Mouse (Mus musculus) liver, embryonic 14.5 days (tissue): Measurements from ENCODE around the gene Ube2h. TPM values are rescaled to one million over a fixed set of nuclear protein-coding genes. Genes with fewer than 3 reads are reported as not detected.
"Not testable (repeated sequence)": the region's sequence is repeated elsewhere in the genome, so short reads cannot be mapped to it uniquely, and the experiment has no call there.

Source experiments
- ATAC-seq: fragments of 200-750 bp; cut with Nextera tagmentation; 2 replicates; pipeline ENCODE4 v1.8.0; 2017; ENCODE audit warnings: moderate number of reproducible peaks, mild to moderate bottlenecking, moderate library complexity; ENCODE audit not compliant: insufficient read depth
- DNase-seq, 3 experiments: peaks; one replicate each; pipeline ENCODE4 v3.0.0-alpha.2; 2012 to 2013; ENCODE audit warnings: low read depth in 3 of 3, low spot score in 3 of 3
- H3K27ac ChIP-seq: fragments of 300-500 bp; sonication (generic); 2 replicates; pipeline ENCODE4 v1.5.1; 2014; ENCODE audit warnings: moderate library complexity, mild to moderate bottlenecking, control low read depth, inconsistent platforms
- H3K27me3 ChIP-seq: fragments of 300-500 bp; sonication (generic); 2 replicates; pipeline ENCODE4 v1.6.1; 2014; ENCODE audit warnings: mild to moderate bottlenecking, low read length, moderate library complexity; ENCODE audit not compliant: control insufficient read depth, insufficient read depth
- H3K36me3 ChIP-seq: fragments of 300-500 bp; sonication (generic); replicated peaks from 2 replicates; pipeline ENCODE4 v1.6.1; 2014; ENCODE audit warnings: low read depth; ENCODE audit not compliant: control insufficient read depth, insufficient read depth
- H3K4me1 ChIP-seq, 2 experiments: fragments of 200-500 bp in 1 of 2; fragments of 300-500 bp in 1 of 2; sonication (generic) in 1 of 2; replicated peaks; 2 replicates each; pipeline ENCODE4 v1.6.1; 2012 to 2014; ENCODE audit warnings: antibody characterized with exemption in 1 of 2, inconsistent platforms in 1 of 2, low read length in 1 of 2; ENCODE audit not compliant: control insufficient read depth in 2 of 2, insufficient read depth in 2 of 2
- H3K4me2 ChIP-seq: fragments of 300-500 bp; sonication (generic); 2 replicates; pipeline ENCODE4 v1.6.1; 2014; ENCODE audit warnings: low read depth, mild to moderate bottlenecking, control low read depth, moderate library complexity
- H3K4me3 ChIP-seq, 2 experiments: fragments of 200-500 bp in 1 of 2; fragments of 300-500 bp in 1 of 2; sonication (generic) in 1 of 2; 2 replicates each; pipeline ENCODE4 v1.5.1; 2012 to 2014; ENCODE audit warnings: low read depth in 2 of 2, low read length in 2 of 2, mild to moderate bottlenecking in 2 of 2, control low read depth in 1 of 2, inconsistent platforms in 1 of 2, moderate library complexity in 1 of 2; ENCODE audit not compliant: insufficient read depth in 1 of 2
- H3K9ac ChIP-seq: fragments of 300-500 bp; sonication (generic); replicated peaks from 2 replicates; pipeline ENCODE4 v1.6.1; 2014; ENCODE audit warnings: mild to moderate bottlenecking, control low read depth, moderate library complexity
- H3K9me3 ChIP-seq: fragments of 300-500 bp; sonication (generic); 2 replicates; pipeline ENCODE4 v1.6.1; 2016; ENCODE audit warnings: low read length, mixed read lengths; ENCODE audit not compliant: control insufficient read depth
- CTCF ChIP-seq: IDR thresholded peaks from 2 replicates; pipeline ENCODE4 v1.5.1; 2016; ENCODE audit warnings: antibody characterized with exemption, low read depth, control low read depth
- EP300 ChIP-seq: IDR thresholded peaks from 2 replicates; pipeline ENCODE4 v1.6.1; 2016; ENCODE audit warnings: antibody characterized with exemption, low read depth
- WGBS: fragments of 180-500 bp; shearing (Covaris S2); extraction: QIAGEN DNeasy Blood & Tissue Kit; methylation state at CpG from one replicate; pipeline ENCODE4 v1.1.7; 2014; ENCODE audit not compliant: insufficient replicate concordance; 5-methylcytosine and 5-hydroxymethylcytosine counted together
- polyA plus RNA-seq, 2 experiments: library from polyadenylated mRNA; depleted of rRNA in 1 of 2; stranded (reverse) in 1 of 2; unstranded in 1 of 2; fragments of >200 nt; fragmentation: Nextera tagmentation in 1 of 2; extraction: Ambion mirVana in 1 of 2; gene quantifications; 2 replicates each; pipeline versions ENCODE4 v1.2.1 to v1.2.3; 2012 to 2014

Ube2h gene
- polyA plus RNA-seq, 2 experiments = 18.7 to 27.4 TPM

GRCm38 (mm10) chr6:30308751-30309150, 4.4 kb upstream of the Ube2h start:
- no peak for TF ChIP-seq EP300
- no peak for TF ChIP-seq CTCF
- no peak overlapping the region for H3K4me3 ChIP-seq
- peak overlapping the region; percentile 61 for H3K9ac ChIP-seq
- no peaks in the 10 kb centered on the region for H3K36me3 ChIP-seq
- no peak for DNase-seq
- peak overlapping the region; percentile 67; the same call in 1 of the 2 replicates for H3K4me2 ChIP-seq
- H3K9me3 ChIP-seq = no peaks in the 10 kb centered on the region
- ATAC-seq = no peak
- H3K27ac ChIP-seq = peak overlapping the region; percentile 99
- no peaks in the 10 kb centered on the region for H3K27me3 ChIP-seq
- 75% methylated on average over 4 of the region's 4 CpGs for whole genome bisulfite sequencing
- H3K4me1 ChIP-seq = peaks cover 41 to 44% of the 10 kb centered on the region in 2 experiments

- 3% methylated on average over 9 of the region's 9 CpGs for WGBS
- Histone ChIP-seq H3K9ac (peak overlapping the region; percentile 61), H3K4me1 (peaks cover 45 to 50% of the 10 kb centered on the region in 2 experiments), H3K27me3 (no peaks in the 10 kb centered on the region), H3K4me2 (peak overlapping the region; percentile 67), H3K9me3 (no peaks in the 10 kb centered on the region), H3K27ac (peak overlapping the region; percentile 99), H3K4me3 (peak overlapping the region; percentile 3 to 38; a peak in 3 of 4 replicates), H3K36me3 (no peaks in the 10 kb centered on the region)
- DNase-seq (peak; percentile 86 to 92 (median 91)), ATAC-seq (peak; percentile 85)
- peak; percentile 95 for TF ChIP-seq EP300
- TF ChIP-seq CTCF = peak; percentile 34; the same call in 1 of the 2 replicates
These were observed 3.4 kb upstream of the Ube2h start for GRCm38 (mm10) chr6:30307691-30308090.

- peak; percentile 53; the same call in 1 of the 2 replicates for ATAC-seq
- not testable (repeated sequence) for H3K9me3 ChIP-seq, H3K27me3 ChIP-seq, H3K36me3 ChIP-seq, DNase-seq
- peak overlapping the region; percentile 90 for H3K27ac ChIP-seq
- peak overlapping the region; percentile 83 to 90 for H3K4me3 ChIP-seq
- H3K4me2 ChIP-seq = peak overlapping the region; percentile 94
- under 1% methylated on average over 36 of the region's 66 CpGs for WGBS
- peaks cover 60 to 73% of the 10 kb centered on the region in 2 experiments for H3K4me1 ChIP-seq
- H3K9ac ChIP-seq = peak overlapping the region; percentile 99
These were observed 454 bp downstream of the Ube2h start for GRCm38 (mm10) chr6:30303771-30304398.

GRCm38 (mm10) chr6:30302781-30303631, 1.3 kb downstream of the Ube2h start:
- no peaks in the 10 kb centered on the region for H3K27me3 ChIP-seq
- no peak for ATAC-seq
- WGBS = 4% methylated on average over 11 of the region's 11 CpGs
- peak overlapping the region; percentile 90 for H3K27ac ChIP-seq
- no peaks in the 10 kb centered on the region for H3K9me3 ChIP-seq
- peak overlapping the region; percentile 83 to 90 for H3K4me3 ChIP-seq
- H3K36me3 ChIP-seq = peaks cover 3% of the 10 kb centered on the region; the same call in 1 of the 2 replicates
- H3K9ac ChIP-seq = peak overlapping the region; percentile 99
- peaks cover 51 to 66% of the 10 kb centered on the region in 2 experiments for H3K4me1 ChIP-seq
- DNase-seq = no peak
- TF ChIP-seq CTCF (no peak), EP300 (no peak)
- peak overlapping the region; percentile 94 for H3K4me2 ChIP-seq

- no peak overlapping the region for H3K27ac ChIP-seq
- peak overlapping the region; percentile 99 for H3K9ac ChIP-seq
- DNase-seq (no peak), ATAC-seq (no peak)
- H3K36me3 ChIP-seq = peaks cover 6% of the 10 kb centered on the region
- H3K4me2 ChIP-seq = peak overlapping the region; percentile 94
- H3K27me3 ChIP-seq = no peaks in the 10 kb centered on the region
- no peaks in the 10 kb centered on the region for H3K9me3 ChIP-seq
- H3K4me1 ChIP-seq = peaks cover 43 to 61% of the 10 kb centered on the region in 2 experiments
- H3K4me3 ChIP-seq = peak overlapping the region; percentile 35 to 83; a peak in 3 of 4 replicates
- 45% methylated on average over 4 of the region's 4 CpGs for whole genome bisulfite sequencing
- no peak for TF ChIP-seq EP300
- TF ChIP-seq CTCF = no peak
These were observed 2.2 kb downstream of the Ube2h start for GRCm38 (mm10) chr6:30302156-30302555.
